In genomic region chr12:55399128-55399677, GRCm38 (mm10) we compare ENCODE assay signal across 8 mouse cellular contexts. TPM values are rescaled to one million over a fixed set of nuclear protein-coding genes. Genes with fewer than 3 reads are reported as not detected.
DNase-seq lines count a peak whose midpoint lies in the region; ATAC-seq and TF ChIP-seq lines count a peak whose summit lies in the region.

No protein-coding gene starts in this region.

- ATAC-seq in lung, embryonic 16.5 days (ENCODE audit: low read depth) = peak; percentile 30
- peak; percentile 48 for ATAC-seq in erythroid progenitor cell, adult 5-6 weeks (replicated peaks; ENCODE audit: low FRiP score, poor library complexity, severe bottlenecking)
- ATAC-seq in limb, embryonic 14.5 days (ENCODE audit: low FRiP score, low read depth) = no peak

- no peaks in the 10 kb centered on the region for H3K27me3 ChIP-seq in lung, embryonic 16.5 days (ENCODE audit: control insufficient read depth, insufficient read depth, low read depth, low read length)
- no peaks in the 10 kb centered on the region for H3K27me3 ChIP-seq in limb, embryonic 14.5 days (ENCODE audit: control insufficient read depth, insufficient read depth, low read length)
- H3K27me3 ChIP-seq in small intestine, adult 2 months (ENCODE audit: control insufficient read depth, insufficient read depth, low read length) = no peaks in the 10 kb centered on the region

- TF ChIP-seq POLR2A in limb, embryonic 14.5 days (IDR thresholded peaks at IDR 0.05; ENCODE audit: borderline replicate concordance, extremely low read depth, insufficient read depth, insufficient read length) = no peak
- no peak for TF ChIP-seq POLR2A in small intestine, adult 2 months (IDR thresholded peaks at IDR 0.05; ENCODE audit: low read depth, low read length)

- no peaks in the 10 kb centered on the region for H3K9me3 ChIP-seq in lung, embryonic 16.5 days (ENCODE audit: control insufficient read depth, low read length)
- no peaks in the 10 kb centered on the region for H3K9me3 ChIP-seq in limb, embryonic 14.5 days (ENCODE audit: control insufficient read depth, low read length)

- H3K4me2 ChIP-seq in lung, embryonic 16.5 days (ENCODE audit: low read depth, low read length) = peak overlapping the region; percentile 96
- H3K4me2 ChIP-seq in limb, embryonic 14.5 days (replicated peaks; ENCODE audit: low read depth, low read length, severe bottlenecking) = peak overlapping the region; percentile 88

- WGBS in lung, embryonic 16.5 days = 2% methylated on average over 20 of the region's 20 CpGs
- under 1% methylated on average over 20 of the region's 20 CpGs for WGBS in limb, embryonic 14.5 days
- WGBS in small intestine, adult 2 months = under 1% methylated on average over 20 of the region's 20 CpGs

- H3K4me1 ChIP-seq in lung, embryonic 16.5 days (replicated peaks; ENCODE audit: control insufficient read depth, insufficient read depth, low read length) = peaks cover 13% of the 10 kb centered on the region
- H3K4me1 ChIP-seq in limb, embryonic 14.5 days (ENCODE audit: control insufficient read depth, insufficient read depth, low read length) = peaks cover 13% of the 10 kb centered on the region
- H3K4me1 ChIP-seq in small intestine, adult 2 months (ENCODE audit: control insufficient read depth, insufficient read depth, insufficient read length, low read length) = peaks cover 11% of the 10 kb centered on the region; the same call in 1 of the 2 replicates

- peaks cover 6% of the 10 kb centered on the region for H3K36me3 ChIP-seq in lung, embryonic 16.5 days (ENCODE audit: control insufficient read depth, insufficient read depth, low read length)
- H3K36me3 ChIP-seq in limb, embryonic 14.5 days (ENCODE audit: control insufficient read depth, insufficient read depth, low read length) = 0 out of 2 replicates have a peak, but pooled peaks cover 2% of the 10 kb centered on the region
- peaks cover 2% of the 10 kb centered on the region for H3K36me3 ChIP-seq in small intestine, adult 2 months (ENCODE audit: control insufficient read depth, insufficient read depth, low read length)

- H3K9ac ChIP-seq in lung, embryonic 16.5 days (ENCODE audit: low read length) = peak overlapping the region; percentile 82
- peak overlapping the region; percentile 76 for H3K9ac ChIP-seq in limb, embryonic 14.5 days (ENCODE audit: low read depth, low read length, severe bottlenecking)

- H3K27ac ChIP-seq in lung, embryonic 16.5 days (ENCODE audit: low read length) = peak overlapping the region; percentile 64
- H3K27ac ChIP-seq in limb, embryonic 14.5 days (replicated peaks; ENCODE audit: low read depth, low read length) = peak overlapping the region; percentile 92
- peak overlapping the region; percentile 39 for H3K27ac ChIP-seq in small intestine, adult 2 months (ENCODE audit: insufficient read depth, low read depth, low read length)

- TF ChIP-seq CTCF in small intestine, adult 2 months (IDR thresholded peaks at IDR 0.05; ENCODE audit: extremely low read depth, insufficient read length, insufficient replicate concordance, low read depth, low read length) = no peak; the same call in 1 of the 2 replicates

- DNase-seq in lung, postnatal 25 days (ENCODE audit: low spot score) = no peak
- no peak for DNase-seq in limb, embryonic 14.5 days (ENCODE audit: low spot score)
- DNase-seq in thymus, adult 18-20 months = no peak
- DNase-seq in frontal cortex, postnatal 36 days (ENCODE audit: low spot score in 2 of 2) = no peak
- DNase-seq in adrenal gland, postnatal 36 days = no peak

- peak overlapping the region; percentile 73 for H3K4me3 ChIP-seq in lung, embryonic 16.5 days (ENCODE audit: low read length)
- H3K4me3 ChIP-seq in limb, embryonic 14.5 days (replicated peaks; ENCODE audit: low read length) = peak overlapping the region; percentile 61
- H3K4me3 ChIP-seq in small intestine, adult 2 months (ENCODE audit: low read depth, low read length) = peak overlapping the region; percentile 91

RNA-seq across cellular contexts. Expression of gene Psma6, which starts 15.2 kb away (rescaled TPM):
- 389 and 394 TPM in 2 replicates for polyA plus RNA-seq in lung, embryonic 16.5 days (2015; fragmentation: Nextera tagmentation; extraction: Ambion mirVana)
- total RNA-seq in erythroid progenitor cell, adult 5-6 weeks (2015; ENCODE audit: low replicate concordance) = 104 and 111 TPM in 2 replicates
- total RNA-seq in erythroid progenitor cell, adult 5-6 weeks (2017; ENCODE audit: low replicate concordance) = 66.7 and 125 TPM in 2 replicates
- 140 and 167 TPM in 2 replicates for polyA plus RNA-seq in limb, embryonic 14.5 days (2012; rRNA removed)
- 416 and 425 TPM in 2 replicates for polyA plus RNA-seq in limb, embryonic 14.5 days (2014; fragmentation: Nextera tagmentation; extraction: Ambion mirVana)
- polyA plus RNA-seq in small intestine, adult 2 months (2012; rRNA removed) = 13.8 and 17.3 TPM in 2 replicates
- 100 to 1,000 TPM; 239 to 242 TPM for total RNA-seq in adrenal gland, postnatal 36 days (2021)

Comparison
In these comparisons a context has a peak if more than half of its experiments do, and no peak if none do; other contexts are left out.
1. H3K27ac ChIP-seq: peak in every context shown above with its lines; median percentile 92 in limb, embryonic 14.5 days; 64 in lung, embryonic 16.5 days; 39 in small intestine, adult 2 months.